Mouse (Mus musculus): Measurements from ENCODE around the gene Mrpl2.

DNA sequence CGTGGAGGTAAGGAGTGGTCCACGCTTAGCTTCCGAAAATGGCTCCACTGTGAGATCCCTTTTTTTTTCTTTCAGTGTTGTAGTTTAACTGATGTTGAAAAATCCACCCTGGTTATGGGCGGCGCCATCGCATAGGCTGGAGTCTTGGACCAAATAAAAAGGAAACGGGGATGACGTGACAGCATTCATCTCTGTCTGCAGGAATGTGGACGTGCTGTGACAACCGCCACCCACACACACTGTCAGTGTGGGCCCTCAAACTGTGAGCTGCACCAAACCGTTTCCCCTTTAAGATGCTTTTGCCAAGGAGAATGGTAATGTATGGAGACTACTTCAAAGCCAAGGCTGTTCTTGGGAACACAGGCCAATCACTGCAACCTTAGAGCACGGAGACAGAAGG is 40.0 kb upstream of the Mrpl2 start:
- TF ChIP-seq CTCF (IDR thresholded peaks at IDR 0.05; ENCODE audit: borderline replicate concordance, insufficient read depth, low read length) (no peak), POLR2A (IDR thresholded peaks at IDR 0.05; ENCODE audit: low read depth, low read length) (no peak)

All from embryonic fibroblast, embryonic 13.5 days (primary cell).